Mouse (Mus musculus) ES-Bruce4 (cell line): ENCODE measurements at regions not wholly inside any gene's neighbourhood (a gene's known extent, or its start where the extent isn't known, plus 50 kb on each side); places are given as distances from the start of the nearest gene placed in this dataset.

Experiments used
- CTCF ChIP-seq: IDR thresholded peaks from one replicate; pipeline ENCODE4 v1.8.1; 2011; ENCODE audit warnings: low read depth, low read length
- EP300 ChIP-seq: IDR thresholded peaks from 2 replicates; pipeline ENCODE4 v1.6.1; 2011; ENCODE audit warnings: low read depth, low read length; ENCODE audit not compliant: insufficient read depth

DNA sequence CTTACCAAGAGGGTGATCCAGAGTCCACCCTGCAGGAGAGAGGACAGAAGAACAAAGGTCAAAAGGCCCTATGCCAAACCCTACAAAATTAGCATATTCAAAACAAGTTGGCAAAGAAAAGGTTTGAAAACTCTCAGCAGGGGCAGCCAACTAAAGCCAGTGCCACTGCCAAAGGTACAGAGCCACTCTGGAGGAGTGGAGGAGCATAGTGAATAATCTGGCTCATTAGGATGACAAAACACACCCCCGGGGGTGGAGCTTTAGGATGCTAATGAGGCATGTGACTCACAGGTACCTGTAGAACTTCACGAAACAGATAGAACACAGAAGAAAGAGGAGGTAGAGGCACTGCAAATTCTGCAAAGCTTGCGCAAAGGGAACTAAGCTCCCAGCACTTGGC lies 110.7 kb upstream of the Lnx1 start:
- no peak for TF ChIP-seq CTCF
- peak; percentile 25; the same call in 1 of the 2 replicates for TF ChIP-seq EP300
